ENCODE assay signal across 16 mouse cellular contexts in genomic region chr5:35117633-35118032, GRCm38 (mm10). TPM values are rescaled to one million over a fixed set of nuclear protein-coding genes. Genes with fewer than 3 reads are reported as not detected.
DNase-seq lines count a peak whose midpoint lies in the region; ATAC-seq and TF ChIP-seq lines count a peak whose summit lies in the region.
"Had no signal": no experiment of that assay in that cellular context is flagged by ENCODE, and none has a peak within 500 bp of the region (broad histone marks: within the 10 kb centered on the region; RNA-seq: fewer than 3 reads in every experiment).

No protein-coding gene starts in this region.

- no peaks in the 10 kb centered on the region for H3K27me3 ChIP-seq in forebrain, embryonic 14.5 days (replicated peaks; ENCODE audit: control insufficient read depth, insufficient read depth, low read length)
- H3K27me3 ChIP-seq in forebrain, embryonic 15.5 days: no peaks in the 10 kb centered on the region
- H3K27me3 ChIP-seq in hindbrain, embryonic 10.5 days (ENCODE audit: insufficient read depth, poor library complexity, severe bottlenecking): no peaks in the 10 kb centered on the region
- no peaks in the 10 kb centered on the region for H3K27me3 ChIP-seq in midbrain, postnatal 0 days (ENCODE audit: insufficient read depth, low read length)
- no peaks in the 10 kb centered on the region for H3K27me3 ChIP-seq in thymus, adult 2 months (ENCODE audit: control insufficient read depth, insufficient read depth, low read length)
- H3K27me3 ChIP-seq: embryonic facial prominence, embryonic 12.5 days had no signal

- ATAC-seq in forebrain, embryonic 14.5 days: no peak
- ATAC-seq in forebrain, embryonic 15.5 days (replicated peaks): no peak
- ATAC-seq in megakaryocyte progenitor cell, adult 5-6 weeks (replicated peaks; ENCODE audit: poor library complexity): 0 out of 2 replicates have a peak, but pooled peaks have one; percentile 26
- no peak for ATAC-seq in midbrain, postnatal 0 days (ENCODE audit: low FRiP score)
- ATAC-seq: activated CD4-positive, CD25-positive, alpha-beta regulatory T cell, adult 4 months; forebrain, postnatal 0 days; Patski had no signal

- no peak for DNase-seq in forebrain, embryonic 14.5 days (ENCODE audit: low spot score)
- DNase-seq in testis, postnatal 10 days (ENCODE audit: low spot score): peak; percentile 54
- DNase-seq in hindbrain, embryonic 10.5 days (ENCODE audit: low spot score): no peak
- DNase-seq in midbrain, postnatal 0 days (ENCODE audit: low spot score): no peak
- DNase-seq in thymus, adult 2 months: no peak
- DNase-seq: adrenal gland, adult 8-10 months; adrenal gland, postnatal 14 days; adrenal gland, postnatal 36 days; cerebellum, adult 9-10 months; forebrain, postnatal 0 days had no signal

- H3K4me1 ChIP-seq in forebrain, embryonic 14.5 days (ENCODE audit: control insufficient read depth, insufficient read depth, low read length): no peaks in the 10 kb centered on the region
- H3K4me1 ChIP-seq in forebrain, embryonic 15.5 days: peaks cover 29% of the 10 kb centered on the region
- no peaks in the 10 kb centered on the region for H3K4me1 ChIP-seq in hindbrain, embryonic 10.5 days (replicated peaks)
- H3K4me1 ChIP-seq in midbrain, postnatal 0 days (ENCODE audit: insufficient read depth, low read length): no peaks in the 10 kb centered on the region
- no peaks in the 10 kb centered on the region for H3K4me1 ChIP-seq in thymus, adult 2 months (replicated peaks; ENCODE audit: control insufficient read depth, insufficient read depth, low read length)

- H3K27ac ChIP-seq in forebrain, embryonic 14.5 days (ENCODE audit: low read depth, low read length): peak overlapping the region; percentile 11; the same call in 1 of the 2 replicates
- H3K27ac ChIP-seq in forebrain, embryonic 15.5 days (replicated peaks): no peak overlapping the region
- no peak overlapping the region for H3K27ac ChIP-seq in hindbrain, embryonic 10.5 days
- no peak overlapping the region for H3K27ac ChIP-seq in midbrain, postnatal 0 days (ENCODE audit: low read depth, low read length)
- no peak overlapping the region for H3K27ac ChIP-seq in thymus, adult 2 months (ENCODE audit: control insufficient read depth, insufficient read depth, low read length)
- H3K27ac ChIP-seq: embryonic facial prominence, embryonic 10.5 days; embryonic facial prominence, embryonic 12.5 days had no signal

- no peaks in the 10 kb centered on the region for H3K9me3 ChIP-seq in forebrain, embryonic 14.5 days (replicated peaks; ENCODE audit: control insufficient read depth, low read length)
- H3K9me3 ChIP-seq in forebrain, embryonic 15.5 days: no peaks in the 10 kb centered on the region
- no peaks in the 10 kb centered on the region for H3K9me3 ChIP-seq in hindbrain, embryonic 10.5 days
- no peaks in the 10 kb centered on the region for H3K9me3 ChIP-seq in midbrain, postnatal 0 days (ENCODE audit: low read length)
- H3K9me3 ChIP-seq: embryonic facial prominence, embryonic 10.5 days; embryonic facial prominence, embryonic 12.5 days had no signal

- H3K9ac ChIP-seq in forebrain, embryonic 14.5 days (ENCODE audit: low read length): no peak overlapping the region
- no peak overlapping the region for H3K9ac ChIP-seq in forebrain, embryonic 15.5 days (replicated peaks)
- H3K9ac ChIP-seq in midbrain, postnatal 0 days (replicated peaks; ENCODE audit: low read length, poor library complexity, severe bottlenecking): no peak overlapping the region
- H3K9ac ChIP-seq: embryonic facial prominence, embryonic 12.5 days; forebrain, postnatal 0 days had no signal

- H3K4me3 ChIP-seq in forebrain, embryonic 14.5 days (ENCODE audit: low read depth, low read length): no peak overlapping the region
- H3K4me3 ChIP-seq in forebrain, embryonic 15.5 days: no peak overlapping the region
- H3K4me3 ChIP-seq in hindbrain, embryonic 10.5 days: no peak overlapping the region
- no peak overlapping the region for H3K4me3 ChIP-seq in midbrain, postnatal 0 days (ENCODE audit: low read depth, low read length)
- no peak overlapping the region for H3K4me3 ChIP-seq in thymus, adult 2 months (ENCODE audit: control insufficient read depth, insufficient read depth, low read length)
- H3K4me3 ChIP-seq: embryonic facial prominence, embryonic 10.5 days; embryonic facial prominence, embryonic 12.5 days had no signal

- no peak for TF ChIP-seq POLR2A in thymus, adult 2 months (IDR thresholded peaks at IDR 0.05; ENCODE audit: control insufficient read depth, extremely low read depth, insufficient read depth, low read length, poor library complexity)

- H3K4me2 ChIP-seq in forebrain, embryonic 14.5 days (ENCODE audit: low read length): no peak overlapping the region
- H3K4me2 ChIP-seq in forebrain, embryonic 15.5 days (replicated peaks): no peak overlapping the region
- no peak overlapping the region for H3K4me2 ChIP-seq in midbrain, postnatal 0 days (ENCODE audit: low read depth, low read length, poor library complexity, severe bottlenecking)
- H3K4me2 ChIP-seq: embryonic facial prominence, embryonic 12.5 days had no signal

- TF ChIP-seq CTCF in midbrain, postnatal 0 days (IDR thresholded peaks at IDR 0.05): no peak
- TF ChIP-seq CTCF in thymus, adult 2 months (IDR thresholded peaks at IDR 0.05; ENCODE audit: borderline replicate concordance, control insufficient read depth, extremely low read depth, insufficient read depth, low read length, poor library complexity): no peak

- 65% methylated on average over 3 of the region's 3 CpGs for WGBS in forebrain, embryonic 14.5 days
- WGBS in forebrain, embryonic 15.5 days: 71% methylated on average over 3 of the region's 3 CpGs
- WGBS in hindbrain, embryonic 10.5 days: 77% methylated on average over 3 of the region's 3 CpGs
- 71% methylated on average over 3 of the region's 3 CpGs for WGBS in midbrain, postnatal 0 days
- 75% methylated on average over 3 of the region's 3 CpGs for WGBS in thymus, adult 2 months

- H3K36me3 ChIP-seq in forebrain, embryonic 14.5 days (ENCODE audit: control insufficient read depth, insufficient read depth, low read length): no peaks in the 10 kb centered on the region
- H3K36me3 ChIP-seq in forebrain, embryonic 15.5 days: no peaks in the 10 kb centered on the region
- no peaks in the 10 kb centered on the region for H3K36me3 ChIP-seq in hindbrain, embryonic 10.5 days
- H3K36me3 ChIP-seq in midbrain, postnatal 0 days (ENCODE audit: insufficient read depth, low read length): no peaks in the 10 kb centered on the region
- H3K36me3 ChIP-seq in thymus, adult 2 months (ENCODE audit: control insufficient read depth, insufficient read depth, low read length): no peaks in the 10 kb centered on the region
- H3K36me3 ChIP-seq: embryonic facial prominence, embryonic 10.5 days; embryonic facial prominence, embryonic 12.5 days had no signal

RNA-seq across cellular contexts. Expression of gene Lrpap1, which starts 12.1 kb away (rescaled TPM):
- 162 and 169 TPM in 2 replicates for polyA plus RNA-seq in forebrain, embryonic 14.5 days (2014; fragmentation: Nextera tagmentation; extraction: Ambion mirVana)
- polyA plus RNA-seq in forebrain, embryonic 15.5 days (2015; fragmentation: Nextera tagmentation; extraction: Ambion mirVana): 146 and 152 TPM in 2 replicates
- total RNA-seq in megakaryocyte progenitor cell, adult 5-6 weeks (2015): 32.4 and 41.8 TPM in 2 replicates
- total RNA-seq in megakaryocyte progenitor cell, adult 5-6 weeks (2017): 66.7 and 69.5 TPM in 2 replicates
- 89.7 and 98.6 TPM in 2 replicates for polyA plus RNA-seq in hindbrain, embryonic 10.5 days (2016; fragmentation: Nextera tagmentation; extraction: Ambion mirVana)
- total RNA-seq in midbrain, postnatal 0 days (2014; rRNA removed): 78.9 and 89.1 TPM in 2 replicates
- polyA plus RNA-seq in midbrain, postnatal 0 days (2015; fragmentation: Nextera tagmentation; extraction: Ambion mirVana): 177 and 189 TPM in 2 replicates
- 18.9 and 24.4 TPM in 2 replicates for polyA plus RNA-seq in thymus, adult 2 months (2012; rRNA removed)
